Mouse (Mus musculus): Measurements from ENCODE around the gene Opn4.

Gene Opn4

DNA sequence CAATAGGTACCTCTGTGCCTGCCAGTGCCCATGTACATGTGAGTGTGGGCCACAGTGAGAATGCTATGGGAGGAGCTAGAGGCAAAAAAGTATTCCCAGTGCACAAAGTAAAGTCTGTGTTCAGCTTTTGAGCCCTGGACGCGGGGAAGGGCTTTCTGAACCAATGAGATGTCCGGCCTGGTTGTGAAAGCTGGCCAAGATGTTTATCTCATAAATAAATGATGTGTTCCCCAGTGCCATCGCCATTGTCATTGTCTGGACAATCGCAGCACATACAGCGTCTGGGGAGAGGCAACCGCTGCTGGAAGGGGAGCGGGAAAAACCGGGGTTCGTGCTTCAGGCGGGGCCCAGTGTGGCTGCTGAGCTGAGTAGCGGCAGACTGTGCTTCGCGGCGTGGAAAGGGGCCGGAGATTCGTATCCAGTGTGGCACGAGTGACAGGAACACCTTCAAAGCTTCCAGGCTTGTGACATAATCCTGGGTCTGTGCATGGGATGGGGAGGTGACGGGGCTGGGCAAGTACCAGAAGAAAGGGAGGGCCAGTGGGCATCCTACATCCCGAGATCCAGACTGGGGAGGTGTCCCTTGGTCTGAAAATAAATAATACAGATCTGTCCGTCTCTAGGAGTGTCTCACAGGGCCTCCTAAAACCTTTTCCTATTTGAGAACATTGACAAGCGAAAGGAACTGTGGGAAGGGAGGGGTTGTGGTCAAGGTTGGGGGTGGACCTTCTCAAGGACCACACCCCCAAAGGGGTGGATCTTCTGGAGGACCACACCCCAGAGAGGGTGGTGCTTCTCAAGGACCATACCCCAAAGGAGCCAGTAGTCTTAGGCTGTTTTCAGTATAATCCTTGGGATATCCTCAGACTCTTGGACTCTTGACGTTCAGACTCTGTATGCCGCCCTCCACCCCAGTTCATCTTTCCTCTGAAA is 8.9 kb downstream of the Opn4 start:
- no peak for DNase-seq

DNA sequence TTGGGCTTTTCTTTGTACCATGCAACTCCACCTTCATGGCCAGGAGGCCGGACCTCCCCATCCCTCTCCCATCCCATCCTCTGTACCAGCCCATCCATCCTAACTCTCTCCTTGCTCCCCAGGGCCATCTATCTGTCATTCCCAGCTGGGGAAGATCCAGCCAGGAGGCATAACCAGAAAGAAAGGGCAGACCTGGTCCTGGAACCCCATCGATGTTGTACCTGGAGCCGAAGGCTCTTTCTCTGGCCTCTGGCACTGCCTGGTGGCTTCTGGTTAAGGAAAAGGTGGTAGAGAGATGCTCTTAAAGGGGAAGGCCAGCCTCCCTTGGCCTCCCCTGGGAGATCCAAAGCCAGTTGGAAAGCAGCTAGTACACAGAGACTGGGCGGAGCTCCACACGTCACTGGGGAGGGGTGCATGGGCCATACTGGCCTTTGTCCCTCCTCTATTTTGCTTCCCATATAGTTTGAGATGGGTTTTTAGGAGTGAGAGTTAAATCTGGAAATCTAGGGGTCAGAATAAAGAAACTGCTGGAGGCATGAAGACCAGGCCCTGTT is 9.8 kb downstream of the Opn4 start:
- DNase-seq = no peak

DNA sequence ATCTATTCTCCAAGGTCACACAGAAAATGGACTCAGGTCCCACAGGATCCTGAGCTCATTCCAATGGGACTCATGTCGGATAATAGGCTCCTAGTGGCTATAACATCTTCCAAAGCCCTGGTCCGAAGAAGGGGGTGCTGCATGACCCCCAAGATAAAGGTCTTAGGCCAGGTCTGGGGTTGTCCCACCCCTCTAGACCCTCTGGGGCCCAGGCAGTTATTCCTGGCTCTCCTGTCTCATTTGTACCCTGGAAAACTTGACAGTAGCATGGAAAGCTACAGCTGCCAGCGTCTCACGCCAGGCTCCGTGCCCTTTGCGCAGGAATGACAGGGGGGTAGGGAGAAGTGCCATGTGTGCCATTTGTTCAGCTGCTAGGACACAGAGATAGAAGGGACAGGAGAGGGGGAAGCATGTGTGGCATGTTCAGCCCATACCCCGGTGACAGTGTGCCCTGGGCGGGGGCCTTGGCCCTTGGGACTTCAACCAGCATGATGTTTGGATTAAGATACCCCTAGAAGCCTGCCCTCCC is 10.7 kb downstream of the Opn4 start:
- no peak for DNase-seq

DNA sequence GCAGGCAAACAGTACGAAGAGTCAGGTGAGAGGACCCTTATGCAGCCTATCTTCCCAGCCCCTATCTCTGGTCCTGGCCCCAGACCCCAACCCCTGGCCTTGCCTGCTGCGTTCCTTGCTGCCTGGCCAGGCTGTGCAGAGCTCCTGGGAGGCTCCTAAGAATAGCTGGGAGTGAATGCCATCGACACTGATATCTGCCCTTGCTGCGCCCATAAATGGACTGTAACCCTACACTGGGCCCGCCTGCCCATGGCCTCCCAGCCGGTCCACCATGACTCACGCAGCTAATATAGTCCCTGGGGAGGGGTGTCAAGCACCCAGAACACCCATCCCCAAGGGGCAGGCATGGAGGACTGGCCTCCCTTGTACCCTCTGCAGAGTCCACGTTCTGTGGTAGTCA is 11.4 kb downstream of the Opn4 start, which contains the start of gene Ldb3:
Ldb3 (minus strand) TSS at position 185 of the 400 bp plus-strand sequence.
- DNase-seq = no peak

DNA sequence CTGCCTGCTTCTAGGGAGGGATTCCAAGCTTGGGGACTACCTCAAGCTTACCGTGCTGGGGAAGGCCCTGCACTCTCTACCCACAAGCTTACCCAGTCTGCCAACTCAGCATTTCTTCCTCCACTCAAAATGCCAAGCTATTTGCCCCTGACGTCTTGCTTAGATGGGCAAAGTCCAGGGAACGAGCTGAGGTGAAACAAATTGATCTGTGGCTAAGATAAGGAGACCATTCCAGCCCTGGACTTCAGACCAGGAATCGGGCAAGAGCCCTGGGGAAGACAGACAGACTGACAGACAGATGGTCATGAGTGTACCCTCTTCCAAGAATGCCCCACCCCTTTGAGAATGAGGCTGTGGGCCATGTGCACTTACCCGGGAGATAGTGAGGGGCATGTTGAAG is 11.9 kb downstream of the Opn4 start:
- peak; percentile 55 to 73 for DNase-seq

DNA sequence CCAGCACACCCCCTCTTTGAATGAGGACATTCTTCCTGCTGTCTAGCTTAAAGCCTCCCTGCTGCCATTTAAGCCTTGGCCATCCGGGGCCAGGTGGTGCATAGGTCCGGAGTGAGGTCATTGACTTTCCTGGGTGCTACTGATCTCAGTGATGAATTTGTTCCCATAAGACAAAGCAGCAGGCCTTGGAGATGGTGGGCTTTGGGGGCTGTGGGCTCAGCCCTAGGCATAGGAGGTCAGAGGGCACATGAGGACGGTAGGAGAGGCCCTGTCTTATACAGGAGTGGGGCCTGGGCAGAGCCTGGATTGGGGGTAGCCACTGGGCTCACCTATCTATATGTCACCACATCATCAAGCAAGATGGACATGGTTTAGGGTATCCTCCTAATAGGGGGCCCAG is 13.1 kb downstream of the Opn4 start:
- no peak for DNase-seq

DNA sequence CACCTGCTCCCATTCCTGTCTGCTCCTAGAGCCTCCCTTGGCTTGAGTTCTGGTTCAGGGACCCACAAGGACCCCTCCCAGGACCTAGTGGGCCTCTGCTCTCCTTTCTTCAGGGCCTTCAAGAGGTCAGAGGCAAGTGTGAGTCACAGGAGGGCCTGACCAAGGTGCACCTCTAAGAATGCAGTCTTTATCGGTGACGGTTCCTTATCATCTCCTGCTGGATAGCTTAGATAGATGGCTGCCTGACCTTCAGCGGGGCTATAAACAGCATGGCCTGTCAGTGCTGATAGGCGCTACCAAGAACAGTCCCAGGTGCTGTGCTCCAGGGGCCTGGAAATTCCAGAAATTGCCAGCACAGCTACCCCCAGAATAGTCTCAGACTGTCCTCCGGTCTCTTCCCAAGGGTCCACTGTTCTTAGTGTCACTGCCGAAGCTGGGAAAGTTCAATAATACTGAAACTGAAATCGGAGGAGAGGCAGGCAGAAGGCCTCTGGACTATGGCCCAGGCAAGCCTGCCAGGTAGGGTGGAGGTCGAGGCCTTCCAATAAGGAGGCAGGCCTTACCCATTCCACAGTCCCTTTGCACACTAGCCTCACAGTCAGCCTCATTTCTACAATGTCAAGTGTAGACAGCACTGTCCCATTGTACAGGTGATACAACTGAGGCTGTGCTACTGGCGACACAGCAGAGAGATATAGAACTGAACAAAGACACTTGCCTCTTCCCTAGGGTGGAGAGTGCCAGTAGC is 14.4 kb downstream of the Opn4 start:
- DNase-seq = peak; percentile 23 to 37

DNA sequence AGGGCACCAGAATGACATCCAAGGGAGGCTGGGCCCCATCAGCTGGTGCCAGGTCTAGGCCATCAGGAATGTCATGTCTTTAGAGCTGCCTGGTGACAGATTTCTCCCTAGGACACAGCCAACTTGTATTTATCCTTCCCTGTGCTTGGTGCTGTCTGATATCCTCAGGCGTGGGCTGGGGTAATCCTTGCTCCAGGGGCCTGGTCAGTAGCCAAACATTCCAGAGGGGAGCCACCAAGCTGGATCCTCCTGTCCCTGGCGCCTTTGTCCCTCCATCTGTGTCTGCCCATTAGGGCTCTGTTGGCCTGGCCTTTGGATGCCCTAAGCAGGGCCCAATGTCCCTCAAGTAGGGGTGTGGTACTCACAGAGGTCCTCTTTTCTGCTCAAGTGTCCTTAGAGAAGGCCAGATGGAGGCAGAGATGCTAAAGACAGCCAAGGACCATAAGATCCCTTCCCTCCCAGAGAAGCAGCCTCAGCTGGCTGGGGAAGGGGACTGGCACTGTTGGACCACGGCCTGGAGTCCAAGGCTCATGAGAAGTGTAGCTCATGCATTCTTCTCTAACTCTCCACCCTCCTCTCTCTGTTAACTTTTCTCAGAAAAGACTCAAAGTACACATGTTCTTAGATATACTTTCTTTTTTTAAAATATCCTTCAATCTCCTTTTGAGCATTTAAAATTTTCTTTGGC is 17.1 kb downstream of the Opn4 start:
- peak; percentile 75 to 78 for DNase-seq

DNA sequence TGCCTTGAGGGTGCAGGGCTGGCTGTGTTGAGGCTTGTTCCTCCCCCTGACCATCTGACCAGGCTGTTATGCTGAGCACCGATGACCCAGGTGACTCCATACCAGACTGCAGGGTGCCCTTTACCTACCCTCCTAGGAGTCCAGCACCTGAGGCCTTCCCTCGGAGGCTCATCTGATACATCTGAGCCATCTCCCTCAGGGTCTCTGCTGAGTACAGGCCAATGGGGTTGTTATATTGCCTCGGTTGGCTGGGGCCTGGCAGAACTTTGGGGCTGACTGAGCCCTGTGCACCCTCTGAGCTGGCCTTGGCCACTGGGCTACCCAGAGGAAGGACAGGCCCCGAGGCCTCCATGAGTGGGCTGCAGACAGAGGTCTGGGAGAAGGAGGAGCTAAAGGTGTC is 23.1 kb downstream of the Opn4 start:
- no peak for DNase-seq

DNA sequence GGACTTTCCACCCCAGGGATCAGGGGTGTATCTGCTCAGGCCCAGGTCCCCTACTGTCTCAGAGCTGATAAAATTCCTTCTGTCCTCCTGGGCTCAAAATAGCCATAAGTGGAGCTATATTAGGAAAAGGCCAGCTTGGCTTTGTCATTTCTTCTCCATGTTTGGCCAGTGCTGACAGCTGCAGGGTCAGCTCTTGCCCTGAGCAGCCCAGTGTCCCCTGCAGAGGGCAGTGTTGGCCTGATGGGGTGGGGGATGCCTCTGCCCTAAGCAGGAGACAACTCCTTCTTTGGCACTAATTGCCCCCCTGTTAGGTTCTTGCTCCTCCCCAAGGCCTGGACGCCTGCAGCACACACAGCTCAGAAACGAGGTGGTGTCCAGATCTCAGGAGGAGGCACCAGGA is 25.9 kb downstream of the Opn4 start:
- DNase-seq = peak; percentile 28 to 32

DNA sequence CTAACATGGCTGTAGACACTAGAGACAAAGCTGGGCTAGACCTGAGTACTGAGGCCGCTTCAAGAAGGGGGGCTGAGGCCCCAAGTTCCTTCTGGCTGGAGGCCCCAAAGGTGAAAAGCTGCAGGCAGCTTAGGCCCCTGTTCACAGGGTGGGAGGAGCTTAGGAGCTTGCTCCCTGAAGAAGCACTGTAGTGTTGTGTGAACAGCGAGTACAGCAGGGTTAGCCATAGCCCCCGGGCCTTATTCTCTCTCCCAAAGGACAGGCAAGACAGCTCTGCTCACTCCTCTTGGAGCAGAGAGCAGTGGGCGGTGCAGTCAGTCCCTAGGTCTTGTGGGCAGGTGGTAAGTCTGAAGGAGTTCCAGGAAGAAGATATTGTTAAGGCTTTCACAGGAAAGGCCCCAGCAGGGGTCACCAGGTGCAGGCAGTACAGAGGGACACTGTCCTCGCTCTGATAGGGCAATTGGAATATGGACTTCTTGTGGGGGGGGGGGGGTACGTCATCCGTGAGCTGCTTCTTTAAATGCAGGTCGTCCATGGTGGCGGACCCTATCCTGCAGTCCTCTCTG is 26.5 kb downstream of the Opn4 start:
- no peak for DNase-seq

DNA sequence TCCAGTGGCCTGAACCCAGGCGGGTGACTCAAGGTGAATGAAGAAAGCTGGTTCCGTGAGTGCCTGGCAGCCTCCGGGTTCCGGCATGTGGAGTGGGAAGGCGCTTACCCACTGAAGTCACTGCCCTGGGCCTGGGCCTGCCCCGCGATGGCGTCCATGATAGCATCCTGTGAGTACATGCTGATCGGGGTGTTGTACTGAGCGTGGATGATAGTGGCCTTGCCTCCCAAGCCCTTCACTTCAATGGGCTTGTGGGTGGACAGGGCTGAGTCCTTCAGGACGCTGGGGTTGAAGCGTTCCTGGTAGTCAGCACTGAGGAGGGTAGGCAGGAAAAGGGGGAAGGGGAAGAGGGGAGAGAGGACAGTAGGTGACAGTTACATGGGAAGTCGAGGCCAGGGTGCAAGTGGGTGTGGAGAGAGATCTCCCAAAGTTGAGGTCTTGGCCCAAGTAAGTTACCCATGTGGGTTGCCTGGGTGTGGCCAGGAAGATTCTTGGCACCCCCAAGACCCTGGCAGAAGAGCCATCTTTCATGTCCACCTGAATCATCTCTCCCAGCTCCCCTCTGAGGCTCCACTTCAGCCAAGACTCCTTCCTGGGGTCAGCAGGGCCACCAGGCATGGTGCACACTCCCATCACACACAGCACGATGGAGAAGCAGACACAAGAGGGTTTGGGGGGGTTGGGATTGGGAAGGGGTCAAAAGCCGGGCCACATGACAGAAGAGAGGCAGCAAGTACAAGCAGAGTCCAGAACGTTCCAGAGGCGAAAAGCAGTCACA is 28.1 kb downstream of the Opn4 start:
- DNase-seq = no peak

DNA sequence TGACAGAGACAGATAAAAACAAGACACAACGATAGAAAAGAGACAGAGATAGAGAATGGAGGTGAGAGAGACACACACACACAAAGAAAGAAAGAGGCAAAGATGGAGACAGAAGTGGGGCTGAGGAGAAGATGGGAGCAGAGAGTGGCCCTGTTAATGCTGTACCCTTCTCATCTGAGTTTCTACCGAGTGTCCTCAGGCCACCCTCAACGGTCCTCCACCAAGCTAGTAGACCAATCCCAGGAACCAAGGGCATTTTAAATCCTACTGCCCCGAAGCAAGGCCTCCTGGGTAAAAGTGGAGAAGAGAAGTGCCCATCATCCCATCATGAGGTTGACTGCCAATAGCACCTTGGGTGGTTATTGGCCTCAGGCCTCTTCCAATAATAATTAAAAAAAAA is 29.0 kb downstream of the Opn4 start:
- no peak for DNase-seq

DNA sequence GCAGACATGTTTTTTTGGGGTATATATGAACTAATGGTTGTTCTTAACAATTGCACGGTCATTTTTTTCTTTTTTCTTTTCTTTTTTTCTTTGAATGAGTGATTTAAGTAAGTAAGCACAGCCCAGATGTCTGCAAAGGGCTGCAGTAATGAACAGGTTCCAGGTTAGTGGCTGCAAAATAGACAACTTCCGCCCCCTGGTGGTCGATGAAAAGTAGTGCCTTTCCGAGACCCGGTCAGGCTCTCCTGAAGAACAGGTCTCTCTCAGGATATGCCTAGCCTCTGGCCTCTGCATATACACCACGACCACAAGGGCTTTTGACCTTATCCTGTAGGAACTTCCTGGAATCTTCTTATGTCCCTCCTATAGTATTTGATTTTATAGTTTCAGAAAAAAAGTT is 29.6 kb downstream of the Opn4 start:
- peak; percentile 56 to 77 for DNase-seq

DNA sequence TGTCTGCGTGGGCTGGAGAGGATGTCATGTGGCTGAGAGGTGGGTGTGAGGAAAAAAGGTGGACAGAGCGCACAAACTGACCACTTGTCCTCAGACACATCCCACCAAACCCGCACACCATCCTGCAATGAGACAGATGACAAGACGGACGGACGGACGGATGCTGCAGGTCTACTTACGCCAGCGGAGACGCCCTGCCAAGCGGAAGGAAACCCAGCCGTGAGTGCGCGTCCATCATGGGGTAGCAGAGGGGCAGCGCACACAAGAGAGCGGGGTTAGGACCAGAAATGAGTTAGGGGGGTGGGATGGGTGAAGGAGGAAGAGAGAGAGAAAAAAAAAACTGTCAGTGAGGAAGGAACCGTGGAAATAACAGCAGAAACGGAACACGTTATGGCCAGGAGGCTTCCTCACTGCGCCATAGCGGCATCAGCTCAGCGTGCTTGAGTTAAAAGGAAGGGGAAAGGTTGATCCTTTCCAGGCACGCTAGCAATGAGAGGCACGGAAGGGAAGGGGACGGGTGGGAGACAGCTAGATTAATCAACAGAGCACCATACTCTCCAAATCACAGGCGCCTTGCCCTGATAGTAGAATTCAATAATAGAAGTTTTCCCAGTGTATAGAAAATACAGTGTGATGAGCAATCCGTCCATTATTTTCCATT is 30.3 kb downstream of the Opn4 start:
- DNase-seq = no peak

DNA sequence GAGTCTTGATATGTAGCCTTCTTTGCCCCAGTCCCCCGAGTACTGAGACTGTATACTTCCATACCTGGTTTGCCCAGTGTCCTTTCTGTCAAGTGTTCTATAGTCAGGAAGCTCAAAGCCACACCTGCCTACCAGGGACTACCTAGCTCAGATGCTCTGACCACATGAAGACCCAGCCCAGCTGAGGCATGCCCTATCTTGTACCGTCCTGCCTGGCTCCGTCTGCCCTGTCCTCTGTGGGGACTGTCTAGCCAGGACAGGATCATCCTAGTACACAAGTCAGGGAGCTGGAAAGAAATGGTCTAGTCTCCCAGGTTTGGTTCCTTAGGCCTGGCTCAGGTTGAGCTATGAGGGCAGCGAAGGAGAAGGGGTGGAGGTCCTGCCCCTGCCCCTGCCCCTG is 31.3 kb downstream of the Opn4 start:
- no peak for DNase-seq

DNA sequence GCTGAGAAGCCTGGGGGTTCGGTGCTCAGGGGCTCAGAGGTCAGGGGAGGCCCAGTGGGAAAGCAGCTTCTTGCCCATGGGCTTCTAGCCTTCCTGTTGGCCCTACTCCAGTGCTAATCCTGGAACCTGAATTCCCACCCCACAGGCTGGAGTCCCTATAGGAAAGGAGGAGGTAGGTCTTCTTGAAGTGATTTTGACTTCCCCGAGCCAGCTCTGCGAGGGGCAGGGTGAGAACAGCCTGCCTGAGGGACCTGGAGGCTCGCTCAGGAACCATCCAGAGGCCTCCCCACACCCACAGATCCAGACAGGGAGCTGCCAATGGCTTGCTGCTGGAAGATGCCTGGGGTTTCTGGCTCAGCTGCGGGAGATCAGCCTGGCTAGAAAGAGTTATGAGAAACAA is 32.2 kb downstream of the Opn4 start:
- DNase-seq = no peak

DNA sequence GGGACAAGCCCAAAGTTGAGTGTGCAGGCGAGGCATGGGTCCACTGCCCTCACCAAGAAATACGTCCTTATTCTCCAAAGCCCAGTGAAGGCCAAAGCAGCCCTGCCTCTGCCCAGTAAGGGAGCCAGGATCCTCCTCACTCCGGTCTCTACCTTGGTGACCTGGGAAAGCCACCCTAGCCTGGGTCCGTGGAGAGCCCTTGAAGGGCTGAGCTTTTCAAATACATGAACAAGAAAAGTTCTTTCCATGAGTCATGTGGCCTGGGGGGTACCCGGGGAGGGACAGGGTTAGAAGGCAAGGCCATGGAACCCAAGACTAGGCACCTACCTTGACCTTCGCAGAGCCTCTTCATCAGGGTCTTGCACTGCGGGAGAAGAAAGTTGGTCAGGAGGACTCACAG is 33.4 kb downstream of the Opn4 start:
- no peak for DNase-seq

DNA sequence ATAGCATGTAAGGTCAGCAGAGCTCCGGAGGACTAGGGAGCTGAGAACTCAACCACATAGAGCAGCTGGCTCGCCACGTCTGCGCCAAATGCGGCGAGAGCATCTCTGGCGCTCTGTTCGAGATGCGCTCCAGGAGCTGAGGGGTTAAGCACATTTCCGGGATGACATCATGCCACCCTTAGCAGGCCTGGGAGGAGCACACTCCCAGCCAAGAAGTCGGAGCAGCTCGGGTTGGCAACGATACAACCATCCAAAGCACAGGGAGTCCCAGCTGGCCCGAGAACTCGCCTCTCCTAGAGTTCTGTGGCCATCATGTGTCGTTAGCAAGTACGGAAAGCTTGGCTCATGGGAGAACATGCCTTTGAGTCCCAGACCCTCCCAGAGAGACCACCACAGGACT is 34.2 kb downstream of the Opn4 start:
- no peak for DNase-seq

DNA sequence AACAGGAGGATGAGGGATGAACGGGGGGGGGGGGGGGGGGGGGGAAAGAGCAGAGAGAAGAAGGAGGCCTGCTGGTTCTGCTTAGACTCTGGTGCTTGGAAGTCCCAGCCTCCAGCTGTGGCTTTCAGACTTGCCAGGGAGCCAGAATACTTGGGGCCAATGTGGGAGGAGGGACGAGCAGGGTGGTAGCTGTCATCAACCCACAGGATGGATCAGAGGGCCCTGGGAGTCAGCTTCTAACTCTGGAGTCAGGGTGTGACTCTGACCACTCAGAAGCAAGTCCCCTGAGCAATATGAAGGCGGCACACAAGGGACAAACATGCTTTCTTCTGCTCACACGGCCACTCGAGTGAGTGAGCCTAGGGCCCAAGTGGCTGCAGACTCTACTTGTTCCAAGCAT is 35.3 kb downstream of the Opn4 start:
- no peak for DNase-seq

DNA sequence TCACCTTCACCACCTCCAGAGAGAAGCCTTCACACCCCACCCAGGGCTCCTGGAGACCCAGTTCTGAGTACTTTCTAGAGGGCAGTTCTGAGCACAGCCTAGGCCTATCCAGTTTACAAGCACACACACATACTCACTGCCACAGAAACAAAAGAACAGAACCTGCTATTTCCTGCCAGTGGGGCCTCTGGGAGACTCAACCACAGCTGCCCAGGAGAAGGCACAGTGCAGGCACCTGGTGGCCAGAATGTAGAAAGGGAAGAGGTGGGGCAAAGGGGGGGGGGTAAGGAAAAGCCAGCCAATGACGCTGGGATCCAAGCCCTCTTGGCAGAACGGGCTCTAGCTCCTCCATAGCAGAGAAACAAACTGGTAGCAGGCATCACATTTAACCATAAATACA is 37.5 kb downstream of the Opn4 start:
- no peak for DNase-seq
